Mouse (Mus musculus): ENCODE measurements around the gene Gm20388.

Gm20388 gene

DNA sequence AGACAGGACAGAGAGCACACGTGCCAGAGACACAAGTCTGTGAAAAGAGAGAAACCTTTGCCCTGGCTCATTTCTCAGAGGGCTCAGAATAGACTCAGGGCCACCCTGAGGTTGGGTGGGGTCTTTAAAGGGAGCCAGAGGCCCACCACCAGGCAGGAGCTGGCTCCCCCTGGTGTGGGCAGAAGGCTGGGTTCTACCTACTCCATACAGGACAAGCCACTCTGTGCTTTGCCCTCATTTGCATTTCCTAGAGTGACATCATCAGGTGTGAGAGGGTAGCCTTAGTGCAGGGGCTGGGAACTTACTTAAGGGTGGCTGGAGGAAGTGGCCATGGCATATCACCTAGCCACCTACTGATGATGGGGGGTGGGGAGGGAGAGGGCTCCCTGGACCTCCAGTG lies 2145.5 kb downstream of the Gm20388 start:
- no peak for DNase-seq (ENCODE audit: low read depth, low spot score)

DNA sequence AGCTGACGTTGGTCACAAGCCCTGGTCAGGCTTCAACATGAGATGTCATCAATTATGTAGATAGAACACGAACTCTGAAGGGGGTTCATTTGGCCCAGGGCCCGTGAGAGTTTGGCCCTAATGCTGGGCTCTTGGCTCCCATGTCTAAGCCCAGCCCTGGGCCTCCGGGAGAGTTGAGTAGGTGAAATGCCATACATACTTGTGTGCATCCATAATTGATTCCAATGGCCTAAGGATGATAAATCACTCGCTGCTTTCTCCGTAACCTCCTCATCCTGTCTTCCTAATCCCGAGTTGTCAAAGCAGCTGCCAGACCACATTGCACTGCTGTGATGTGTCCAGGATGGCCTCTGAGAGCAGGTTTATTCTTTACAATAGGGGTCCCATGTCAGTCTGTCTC lies 2146.2 kb downstream of the Gm20388 start:
- DNase-seq (ENCODE audit: low read depth, low spot score), result no peak

DNA sequence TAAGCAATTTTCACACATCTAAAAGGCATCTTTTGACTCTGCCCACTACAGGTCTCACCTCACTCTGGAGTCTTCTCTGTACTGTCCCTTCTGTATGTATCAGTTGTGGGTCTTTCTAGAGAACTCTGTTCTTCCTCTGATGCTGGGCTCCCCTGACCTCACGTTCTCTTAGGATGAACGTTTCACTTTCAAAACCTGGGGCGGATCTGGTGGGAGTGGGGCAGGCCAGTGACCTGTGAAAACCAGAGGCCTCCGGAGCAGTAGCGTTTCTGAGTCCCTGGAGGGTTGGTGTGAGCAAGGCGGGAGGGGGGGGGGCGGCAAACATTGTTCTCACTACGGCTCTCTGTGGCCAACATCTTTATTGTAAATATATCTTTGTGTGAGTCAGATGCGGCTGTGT lies 2147.9 kb downstream of the Gm20388 start:
- no peak for DNase-seq (ENCODE audit: low read depth, low spot score)

DNA sequence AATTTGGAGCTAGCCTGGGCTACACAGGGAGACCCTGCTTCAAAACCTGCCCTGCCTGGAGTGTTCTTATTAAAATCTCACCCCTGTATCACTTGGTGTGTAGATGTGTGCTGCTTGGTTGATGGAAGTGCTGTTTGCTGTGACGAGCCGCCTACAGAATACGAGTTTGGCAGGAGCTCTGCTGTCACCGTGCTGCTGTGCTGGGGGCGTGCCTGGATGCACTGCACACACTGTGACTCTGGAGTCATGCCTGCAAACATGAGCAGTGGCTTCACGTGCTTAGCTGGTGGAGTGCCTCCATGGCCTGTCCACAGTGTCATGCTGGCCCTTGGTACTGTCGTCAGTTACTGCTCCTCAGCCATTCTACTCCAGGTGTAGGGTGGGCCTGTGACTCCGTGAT lies 2148.3 kb downstream of the Gm20388 start:
- DNase-seq (ENCODE audit: low read depth, low spot score), result no peak

DNA sequence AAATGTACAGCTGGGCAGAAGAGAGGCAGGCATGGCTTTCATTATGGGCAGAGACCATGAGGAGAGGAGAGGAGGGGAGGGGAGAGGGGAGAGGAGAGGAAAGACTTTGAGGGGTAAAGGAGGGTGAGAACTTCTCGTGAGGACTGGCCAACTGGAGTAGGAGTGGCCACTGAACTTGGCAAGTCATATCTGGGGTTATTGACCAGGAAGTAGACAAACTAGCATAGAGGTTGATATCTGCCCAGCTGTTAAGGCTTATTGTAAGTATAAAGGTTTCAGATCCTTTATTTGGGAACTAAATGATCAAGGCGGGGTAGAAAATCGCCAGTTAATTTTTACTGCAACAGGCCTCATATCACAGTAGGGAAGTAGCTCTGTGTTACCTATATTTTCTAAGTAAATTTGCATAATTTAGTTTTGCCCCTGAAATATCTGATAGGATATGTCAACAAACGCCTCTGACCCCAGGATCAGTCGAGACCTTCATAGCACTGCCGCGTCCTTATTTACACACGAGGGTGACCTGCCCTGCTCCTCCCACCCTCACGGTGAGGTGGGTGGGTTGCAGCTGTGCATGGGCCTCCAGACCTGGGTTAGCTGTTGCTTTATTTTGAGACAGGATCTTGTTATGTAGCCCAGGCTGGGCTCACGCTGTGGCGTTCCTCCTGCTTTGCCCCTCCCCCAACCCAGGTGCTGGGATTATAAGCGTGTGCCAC lies 2152.0 kb downstream of the Gm20388 start:
- no peak for DNase-seq (ENCODE audit: low read depth, low spot score)

DNA sequence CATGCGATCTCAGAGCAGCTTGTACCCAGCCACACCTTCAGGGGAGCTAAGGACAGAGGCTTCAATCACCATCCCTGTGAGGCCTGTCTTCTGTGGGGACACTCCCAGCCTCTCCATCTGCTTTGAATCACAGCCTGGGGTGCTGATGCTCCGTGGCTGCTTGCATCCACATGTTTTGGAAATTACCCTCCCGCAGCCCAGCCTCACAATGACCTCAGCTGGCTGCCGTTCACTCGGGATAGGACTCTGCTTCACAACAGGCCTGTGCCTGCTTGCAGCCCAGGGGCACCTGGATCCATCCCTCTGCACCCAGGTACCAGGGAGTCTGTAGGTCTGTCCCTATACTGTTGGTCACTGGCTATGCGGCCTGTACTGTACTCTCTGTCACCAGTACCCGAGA lies 2153.7 kb downstream of the Gm20388 start:
- DNase-seq (ENCODE audit: low read depth, low spot score), result no peak

DNA sequence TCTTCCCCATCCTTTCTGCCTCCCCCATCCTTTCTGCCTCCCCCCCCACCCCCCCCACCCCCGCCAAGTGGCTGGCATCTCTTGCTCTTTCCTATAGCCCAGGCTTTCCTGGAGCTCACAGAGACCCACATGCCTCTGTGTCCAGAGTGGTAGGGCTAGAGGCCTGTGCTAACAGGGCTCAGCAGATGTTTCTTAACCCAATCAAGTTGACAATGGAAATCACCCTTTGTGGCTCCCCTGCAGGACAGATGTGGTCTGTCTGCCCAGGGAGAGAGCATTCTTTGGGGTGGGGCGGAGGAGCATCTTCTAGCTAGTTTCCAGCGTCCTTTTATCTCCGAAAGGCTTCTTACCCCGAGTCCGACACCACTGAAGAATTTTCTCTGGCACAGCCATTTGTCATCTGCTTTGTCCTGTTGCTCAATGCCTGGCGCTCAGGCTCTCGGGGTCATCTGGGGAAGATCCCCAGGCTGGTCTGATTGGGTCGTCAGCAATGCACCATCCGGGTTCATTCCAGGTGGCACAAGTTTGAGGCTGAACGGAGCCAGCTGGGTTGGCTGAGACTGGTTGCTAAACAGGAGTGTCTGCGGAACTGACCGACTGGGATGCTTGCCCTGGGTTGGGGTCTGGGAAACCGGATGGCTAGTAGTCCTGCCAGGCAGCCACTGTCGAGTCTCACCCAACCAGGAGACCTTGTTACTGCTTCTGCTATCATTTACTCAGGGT lies 2157.3 kb downstream of the Gm20388 start:
- DNase-seq (ENCODE audit: low read depth, low spot score), result no peak

DNA sequence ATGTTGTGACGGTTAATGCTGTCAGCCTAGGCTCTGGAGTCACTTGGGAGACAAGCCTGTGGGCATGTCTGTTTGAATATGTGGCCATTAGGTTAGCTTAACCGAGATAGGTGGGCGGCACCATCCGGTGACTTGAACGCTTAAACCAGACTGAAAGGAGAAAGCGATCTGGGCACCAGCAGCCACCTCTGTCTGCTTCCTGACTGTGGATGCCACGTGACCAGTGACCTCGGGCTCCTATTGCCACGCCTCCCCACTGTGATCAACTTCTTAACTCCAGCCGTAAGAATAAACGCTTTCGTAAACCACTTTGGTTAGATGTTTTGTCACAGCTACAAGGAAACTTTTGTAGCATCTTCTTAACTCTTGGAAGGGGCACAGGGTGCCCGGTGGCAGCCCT lies 2158.0 kb downstream of the Gm20388 start:
- DNase-seq (ENCODE audit: low read depth, low spot score), result no peak

DNA sequence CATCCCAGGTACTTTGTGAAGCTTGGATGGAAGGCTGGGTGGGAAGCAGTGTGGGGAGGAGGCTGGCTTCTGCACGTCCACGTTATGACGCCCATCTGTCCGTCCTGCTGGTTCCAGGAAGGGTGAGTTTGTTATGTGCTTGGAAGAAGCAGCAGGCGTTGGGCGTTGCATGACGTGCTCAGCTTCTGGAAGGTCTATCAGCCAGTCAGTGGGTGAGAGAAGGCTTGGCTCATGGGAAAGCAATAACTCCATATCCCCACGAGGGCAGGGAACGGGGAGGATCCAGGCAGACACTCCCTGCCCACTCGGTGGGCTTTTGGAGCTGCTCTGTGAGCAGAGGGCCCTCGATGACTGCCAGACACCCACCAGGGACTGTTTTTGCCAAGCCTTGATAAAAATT lies 2158.6 kb downstream of the Gm20388 start:
- no peak for DNase-seq (ENCODE audit: low read depth, low spot score)

DNA sequence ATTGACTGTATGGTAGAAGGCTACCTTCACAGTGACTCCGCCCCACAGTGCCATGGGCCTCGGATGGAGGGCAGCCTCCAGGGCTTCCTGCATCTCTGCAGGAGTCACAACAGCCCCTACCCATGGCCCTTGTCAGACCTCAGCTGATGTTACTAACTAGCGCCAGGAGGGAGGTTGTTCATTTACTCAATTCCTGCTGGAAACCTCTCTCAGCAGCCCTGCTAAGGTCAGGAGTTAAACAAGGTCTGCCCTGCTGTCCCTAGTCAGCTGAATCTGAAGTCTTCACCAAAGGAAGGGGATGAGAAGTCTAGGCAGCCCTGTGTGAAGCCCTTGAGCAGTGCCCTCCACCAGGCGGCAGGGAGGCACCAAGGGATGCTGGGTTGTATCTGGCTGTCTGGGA lies 2160.6 kb downstream of the Gm20388 start:
- DNase-seq (ENCODE audit: low read depth, low spot score), result no peak

DNA sequence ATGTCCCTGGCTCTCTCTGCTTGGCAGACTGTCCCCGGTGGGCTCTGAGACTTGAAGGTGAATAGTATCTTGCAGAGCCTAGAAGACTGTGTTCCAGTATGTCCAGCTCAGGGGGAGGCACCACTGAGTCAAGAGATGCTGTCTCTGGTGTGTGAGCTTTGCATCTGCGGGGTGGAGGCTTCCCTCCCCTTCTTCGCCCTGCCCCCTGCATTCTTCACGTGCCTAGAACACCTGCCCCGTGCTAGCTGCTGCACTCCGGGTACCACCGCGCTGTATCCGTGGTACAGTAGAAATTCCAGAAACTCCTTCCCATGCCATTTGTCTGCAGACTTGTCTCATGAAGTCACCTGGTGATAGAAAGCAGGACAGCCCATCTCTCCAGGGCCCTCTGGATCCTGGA lies 2163.3 kb downstream of the Gm20388 start:
- no peak for DNase-seq (ENCODE audit: low read depth, low spot score)

DNA sequence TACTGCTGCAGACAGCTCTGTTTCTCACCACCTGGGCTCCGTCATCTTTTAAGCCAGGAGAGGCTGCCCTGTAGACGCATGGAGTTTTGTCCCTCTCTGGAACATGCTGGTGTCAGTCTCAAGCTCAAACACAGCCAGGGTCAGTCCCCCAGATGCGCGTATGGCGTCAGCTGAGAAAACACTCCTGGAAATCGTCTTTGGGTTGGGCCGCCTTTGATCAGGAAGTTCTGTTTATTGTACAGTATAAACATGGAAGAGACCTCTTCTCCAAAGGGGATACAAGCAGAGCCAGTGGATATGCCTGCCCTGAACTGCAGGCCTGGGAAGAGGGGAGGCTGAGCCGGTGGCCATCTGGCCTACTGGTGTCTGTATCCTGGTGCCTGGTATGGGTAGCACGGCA lies 2163.8 kb downstream of the Gm20388 start:
- DNase-seq (ENCODE audit: low read depth, low spot score), result no peak

DNA sequence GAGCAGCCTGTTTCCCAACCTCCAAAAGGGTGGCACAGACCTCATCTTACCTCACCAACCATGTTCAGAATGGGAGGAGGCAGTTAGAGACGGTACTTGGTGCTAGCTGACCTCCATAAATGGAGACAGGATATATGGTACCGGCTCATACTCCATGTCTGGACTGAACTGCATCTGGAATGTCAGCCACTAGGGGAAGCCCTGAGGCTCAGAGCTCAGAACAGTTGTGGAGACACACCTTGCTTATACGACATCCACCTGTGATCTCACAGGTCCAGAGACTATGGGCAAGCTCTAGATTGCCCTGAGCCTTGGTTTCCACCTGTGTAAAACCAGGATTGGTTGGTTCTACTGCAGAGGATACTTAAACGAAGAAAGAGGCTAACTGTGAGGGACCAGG lies 2164.3 kb downstream of the Gm20388 start:
- DNase-seq (ENCODE audit: low read depth, low spot score), result no peak

DNA sequence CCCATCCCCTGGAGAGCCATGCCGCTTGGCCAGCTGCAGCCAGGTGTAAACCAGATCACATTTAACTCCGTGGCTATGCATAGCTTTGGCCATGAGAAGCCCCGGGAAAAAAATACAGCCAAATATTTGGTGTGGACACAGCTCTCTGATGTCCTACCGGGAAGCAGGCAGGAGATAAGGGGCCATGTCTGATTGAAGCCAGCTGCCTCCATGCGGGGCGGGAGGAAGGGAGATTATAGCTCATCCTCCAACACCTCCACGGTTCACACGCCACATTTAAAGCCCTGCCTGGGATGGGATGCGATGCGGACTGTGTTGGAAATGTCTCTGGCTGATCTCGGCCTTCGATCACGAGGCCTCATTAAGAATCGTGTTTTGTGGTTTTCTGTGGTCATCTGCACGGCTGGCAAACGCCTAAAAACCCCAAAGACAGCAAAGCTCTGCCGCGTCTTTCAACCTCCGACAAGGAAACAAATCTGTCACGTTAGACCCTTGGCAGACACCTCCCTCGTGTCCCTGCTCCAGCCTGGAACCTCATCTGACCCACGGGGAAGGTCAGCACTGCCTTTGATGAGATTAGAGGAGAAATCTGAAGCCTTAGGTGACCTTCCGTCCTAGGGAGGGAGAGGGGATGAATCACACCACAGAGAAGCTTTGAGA lies 2165.7 kb downstream of the Gm20388 start:
- DNase-seq (ENCODE audit: low read depth, low spot score), result no peak

DNA sequence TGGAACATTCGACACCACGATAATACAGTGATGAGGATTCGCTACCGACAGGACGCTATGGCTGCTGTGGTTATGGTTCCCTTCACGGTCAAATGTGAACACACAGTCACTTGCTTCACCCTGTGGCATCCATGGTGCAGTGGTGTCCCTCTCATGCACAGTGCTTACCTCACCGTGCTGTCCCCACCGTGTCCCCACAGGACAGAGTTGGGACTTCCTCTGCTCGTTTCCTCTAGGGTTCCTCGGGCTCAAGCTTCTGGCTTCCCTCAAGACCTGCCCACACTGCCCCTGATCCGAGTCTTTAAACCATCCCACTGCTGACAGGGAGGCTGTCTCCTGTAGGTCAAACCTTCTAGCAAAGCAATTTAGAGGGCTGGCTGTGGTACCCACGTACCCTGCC lies 2167.7 kb downstream of the Gm20388 start:
- no peak for DNase-seq (ENCODE audit: low read depth, low spot score)

DNA sequence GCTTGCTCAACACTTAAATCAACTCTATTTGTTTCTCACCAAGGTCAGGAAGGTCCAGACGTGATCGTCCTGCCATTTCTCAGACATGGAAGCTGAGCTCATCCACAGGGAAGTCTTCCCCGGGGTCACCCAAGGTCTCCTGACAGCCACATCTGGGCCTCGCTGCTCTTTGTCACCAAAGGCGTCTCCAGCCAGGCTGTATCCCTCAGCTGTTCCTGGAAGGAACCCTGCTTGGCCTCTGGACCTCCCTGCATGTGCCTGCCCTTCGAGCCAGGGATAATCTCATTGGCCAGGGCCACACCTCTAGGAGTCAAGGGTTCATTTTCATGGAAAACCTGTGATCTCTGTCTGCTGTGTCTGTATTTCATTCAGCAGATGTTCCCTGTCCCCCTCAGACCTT lies 2168.5 kb downstream of the Gm20388 start:
- no peak for DNase-seq (ENCODE audit: low read depth, low spot score)

DNA sequence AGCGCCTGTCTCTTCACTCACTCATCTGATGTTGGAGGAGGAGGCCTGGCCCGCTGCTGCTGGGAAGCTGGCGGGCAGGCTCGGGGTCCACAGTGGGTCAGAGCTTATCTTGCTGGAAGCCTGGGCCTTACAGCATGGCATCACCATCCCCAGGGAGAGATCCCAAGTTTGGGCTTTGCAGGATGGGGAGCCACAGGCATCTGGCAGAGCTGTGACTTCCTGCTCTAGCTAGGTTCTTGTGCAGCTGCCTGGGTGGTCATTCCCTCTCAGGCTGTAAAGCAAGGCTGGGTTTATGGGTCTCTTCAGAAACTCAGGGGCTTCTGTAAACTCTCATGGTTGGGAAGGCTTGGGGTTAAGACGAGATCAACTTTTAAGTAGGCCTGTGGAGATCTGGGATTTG lies 2169.7 kb downstream of the Gm20388 start:
- no peak for DNase-seq (ENCODE audit: low read depth, low spot score)

DNA sequence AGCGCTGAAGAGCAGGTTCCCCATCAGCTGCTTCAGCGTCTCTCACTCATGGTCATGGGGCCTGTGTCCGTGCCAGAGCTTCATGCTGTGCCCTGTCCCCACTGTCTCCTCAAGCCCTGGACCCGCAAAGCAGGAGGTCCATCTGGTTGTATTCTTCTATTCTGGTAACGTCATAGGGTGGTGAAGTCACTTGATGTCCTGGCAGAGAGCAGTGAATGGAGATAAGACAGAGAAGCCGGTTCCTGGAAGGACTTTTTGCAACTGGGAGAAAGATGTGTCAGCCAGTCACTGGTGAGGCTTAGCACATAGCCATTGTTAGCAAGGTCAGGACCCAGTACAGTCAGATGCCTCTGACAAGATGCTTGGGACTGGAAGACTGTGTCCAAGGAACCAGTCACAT lies 2172.8 kb downstream of the Gm20388 start:
- DNase-seq (ENCODE audit: low read depth, low spot score), result no peak

DNA sequence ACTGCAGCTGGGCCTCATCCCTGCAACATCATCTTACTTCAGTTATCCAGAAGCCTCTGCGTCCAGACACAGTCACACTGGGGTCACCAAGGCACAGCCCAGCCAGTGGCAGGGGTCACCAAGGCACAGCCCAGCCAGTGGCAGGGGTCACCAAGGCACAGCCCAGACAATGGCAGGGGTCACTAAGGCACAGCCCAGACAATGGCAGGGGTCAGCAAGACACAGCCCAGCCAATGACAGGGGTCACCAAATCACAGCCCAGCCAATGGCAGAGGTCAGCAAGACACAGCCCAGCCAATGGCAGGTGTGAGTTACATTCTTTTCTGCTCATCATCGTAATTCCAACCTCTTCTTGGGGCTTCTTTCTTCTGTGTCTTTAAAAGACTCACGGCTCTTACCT lies 2173.5 kb downstream of the Gm20388 start:
- DNase-seq (ENCODE audit: low read depth, low spot score), result no peak

DNA sequence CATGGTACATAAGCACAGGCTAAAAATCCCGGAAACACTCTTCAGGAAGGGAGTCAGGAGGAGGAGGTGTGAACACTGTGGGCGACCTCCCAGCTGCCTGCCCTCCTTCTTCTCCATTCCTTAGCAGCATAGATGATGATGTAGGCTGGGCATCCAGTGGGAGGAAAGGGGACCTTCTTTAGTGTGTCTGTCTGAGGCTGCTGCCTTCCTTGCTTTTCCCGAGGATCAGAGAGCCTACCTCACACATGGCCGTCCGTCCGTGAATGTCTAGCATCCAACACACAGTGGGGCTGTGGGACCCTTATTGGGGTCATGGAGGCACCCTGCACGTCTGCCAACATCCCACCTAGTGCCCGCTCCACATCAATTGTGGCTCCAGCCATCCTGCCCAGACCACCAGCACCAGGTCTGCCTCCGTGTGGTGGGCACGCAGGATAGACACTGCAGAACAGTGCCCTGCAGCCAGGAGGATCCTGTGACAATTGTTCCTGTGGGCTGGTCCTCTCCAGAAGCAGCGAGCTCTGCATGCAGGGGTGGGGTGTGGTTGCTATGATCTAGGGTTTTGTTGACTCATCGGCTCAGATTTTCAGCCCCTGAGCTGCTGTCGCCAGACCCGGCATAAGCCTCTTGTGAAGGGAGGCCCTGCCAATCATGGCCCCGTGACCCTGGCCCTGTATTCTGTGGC lies 2174.2 kb downstream of the Gm20388 start:
- no peak for DNase-seq (ENCODE audit: low read depth, low spot score)

DNA sequence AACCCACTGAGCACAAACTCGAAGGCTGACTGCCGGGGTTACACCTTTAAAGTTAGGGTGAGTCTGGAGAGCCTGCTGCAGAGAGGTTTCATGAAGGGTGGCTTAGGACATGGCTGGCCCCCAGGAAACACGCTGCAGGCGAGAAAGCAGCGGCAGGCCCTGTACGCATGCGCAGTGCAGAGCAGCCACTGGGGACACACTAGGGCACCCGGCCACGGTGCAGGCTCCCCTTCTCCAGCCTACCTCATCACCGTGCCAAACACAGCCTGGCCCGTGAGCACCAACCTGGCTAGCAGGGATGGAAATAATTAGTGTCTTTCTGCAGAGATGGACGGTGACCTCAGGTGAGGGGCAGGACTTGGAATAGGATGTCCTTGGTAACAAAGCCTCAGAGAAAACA lies 2175.4 kb downstream of the Gm20388 start:
- DNase-seq (ENCODE audit: low read depth, low spot score), result no peak

DNA sequence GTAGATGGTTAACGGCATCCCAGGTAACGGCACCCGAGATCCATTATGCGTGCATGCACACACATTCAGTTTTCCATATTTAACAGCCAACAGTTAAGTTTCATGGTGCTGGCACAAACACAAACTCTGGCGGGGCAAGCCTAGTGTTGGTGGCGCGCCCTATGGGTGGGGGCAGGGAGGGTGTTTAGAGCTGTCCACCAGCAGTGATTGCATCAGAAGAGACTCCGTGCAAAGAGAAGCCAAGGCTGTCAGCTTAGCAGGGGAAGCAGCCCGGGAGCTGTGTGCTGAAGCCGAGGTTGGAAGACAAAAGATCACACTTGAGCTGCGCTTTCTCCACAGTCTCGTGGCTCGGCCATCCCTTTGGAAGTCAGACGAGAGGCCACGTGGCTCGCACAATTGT lies 2178.0 kb downstream of the Gm20388 start:
- no peak for DNase-seq (ENCODE audit: low read depth, low spot score)

Data from CD4-positive helper T cell, adult 2 months (primary cell).